Mouse (Mus musculus) gastrocnemius, postnatal 14 days (tissue): ENCODE measurements around the gene Pcid2. TPM values are rescaled to one million over a fixed set of nuclear protein-coding genes. Genes with fewer than 3 reads are reported as not detected.
"Not testable (repeated sequence)": the region's sequence is repeated elsewhere in the genome, so short reads cannot be mapped to it uniquely, and the experiment has no call there.

ENCODE experiments used
- DNase-seq: peaks from one replicate; pipeline ENCODE4 v3.0.0; 2021; ENCODE audit warnings: mixed read lengths
- intact Hi-C: fragments of 180-260 bp; cut with DNase I; formaldehyde crosslinking; loops from one replicate; pipeline ENCODE4 v1.15.1; 2025; ENCODE audit warnings: low total_unique reads
- total RNA-seq, 2 experiments: library from RNA; stranded (reverse); gene quantifications; 2 replicates each; pipeline ENCODE4 v1.2.3; 2021

Gene Pcid2
- total RNA-seq, 2 experiments from 2014 or later = 6.7 to 8.4 TPM

DNA sequence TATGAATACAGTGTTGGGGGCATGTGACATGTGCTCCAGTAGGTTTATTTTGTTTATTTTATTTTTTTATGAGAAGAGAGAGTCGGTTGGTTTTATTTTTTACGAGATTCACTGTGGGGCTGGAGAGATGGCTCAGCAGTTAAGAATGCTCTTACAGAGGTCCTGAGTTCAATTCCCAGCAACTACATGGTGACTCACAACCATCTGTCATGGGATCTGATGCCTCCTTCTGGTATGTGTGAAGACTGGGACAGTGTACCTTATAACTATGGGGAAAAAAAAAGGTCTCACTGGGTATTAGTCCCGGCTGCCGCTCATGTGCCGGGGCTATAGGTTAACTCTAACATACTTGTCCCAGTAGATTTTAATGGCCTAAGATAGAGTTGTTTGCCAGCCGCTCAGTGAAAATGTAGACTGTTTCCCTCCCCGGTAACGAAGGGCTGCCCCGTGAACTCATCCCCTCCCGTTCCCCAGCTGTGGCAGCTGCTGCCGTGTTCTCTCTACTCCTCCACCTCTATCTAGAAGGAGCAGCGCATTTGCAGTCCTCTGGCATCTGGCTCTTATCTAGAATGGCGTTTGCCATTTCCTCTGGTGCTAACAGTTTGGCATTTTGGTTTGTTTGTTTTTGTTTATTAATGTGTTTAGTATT lies 2.9 kb upstream of the Pcid2 start:
- intact Hi-C loops = no loop called here
- DNase-seq = no peak

DNA sequence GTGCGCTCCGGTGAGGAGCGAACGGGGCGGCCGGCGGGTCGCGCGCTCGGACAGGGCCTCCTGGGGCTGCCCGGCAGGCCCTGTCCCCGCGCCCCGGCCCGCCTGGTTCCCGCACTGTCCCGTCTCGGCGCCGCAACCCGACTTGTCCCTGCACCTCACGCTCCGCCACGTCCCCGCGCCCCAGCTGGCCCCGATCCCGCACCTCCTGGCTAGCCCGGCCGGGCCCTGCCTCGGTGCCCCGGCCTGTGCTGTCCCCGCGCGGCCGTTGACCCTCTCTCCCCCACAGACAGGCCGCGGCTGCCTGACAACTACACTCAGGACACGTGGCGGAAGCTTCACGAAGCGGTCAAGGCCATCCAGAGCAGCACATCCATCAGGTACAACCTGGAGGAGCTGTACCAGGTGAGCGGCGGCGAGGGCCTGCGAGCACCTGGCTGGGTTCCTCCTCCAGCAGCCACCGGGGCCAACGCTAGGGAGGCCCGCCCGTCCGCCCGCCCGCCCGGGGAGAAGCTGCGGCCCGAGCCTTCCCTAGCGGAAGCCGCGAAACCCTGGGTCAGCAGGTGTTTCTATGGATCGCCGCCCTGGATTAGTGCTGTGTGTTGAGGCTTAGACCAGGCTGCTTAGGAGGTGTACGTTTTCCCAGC lies 771 bp upstream of the Pcid2 start:
- intact Hi-C loops = no loop called here
- DNase-seq = peak; percentile 61

DNA sequence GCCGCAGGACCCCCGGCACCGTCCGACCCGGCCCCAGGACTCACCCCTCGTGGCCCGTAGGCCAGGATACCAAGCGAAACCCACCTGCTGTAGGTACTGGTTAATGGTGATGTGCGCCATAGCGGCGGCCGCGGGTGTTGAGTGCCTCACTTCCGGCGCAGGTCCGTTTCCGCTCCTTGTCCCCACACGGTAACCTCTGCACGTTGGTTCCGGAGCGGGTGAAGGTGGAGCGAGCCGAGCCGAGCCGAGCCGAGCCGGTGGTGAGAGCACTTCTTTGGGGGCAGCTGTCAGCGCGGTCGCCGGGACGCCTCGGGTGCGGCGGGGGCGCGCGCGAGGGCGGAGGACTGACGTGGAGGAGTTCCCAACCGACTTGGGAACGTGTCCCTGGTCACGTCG lies 570 bp downstream of the Pcid2 start:
- peak; percentile 91 for DNase-seq
- intact Hi-C loops = loop anchor here (5.0 kb wide), 1 partner anchor 122 kb away; no protein-coding TSS in a partner anchor

DNA sequence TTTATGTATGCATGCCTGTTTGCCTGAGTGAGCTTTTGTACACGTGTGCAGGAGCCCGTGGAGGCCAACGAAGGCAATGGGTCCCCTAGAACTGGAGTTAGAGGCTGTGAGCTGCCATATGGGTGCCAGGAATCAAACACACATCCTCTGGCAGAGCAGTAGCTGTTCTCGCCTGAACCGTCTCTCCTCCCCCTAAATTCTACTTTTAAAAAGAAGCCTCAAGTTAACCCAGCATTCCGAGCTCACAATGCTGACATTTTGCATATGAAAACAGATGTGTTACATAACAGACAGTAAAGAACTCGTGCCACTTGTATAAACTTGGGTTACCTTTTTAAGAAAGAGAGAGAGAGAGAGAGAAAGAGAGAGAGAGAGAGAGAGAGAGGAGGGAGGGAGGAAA lies 27.7 kb downstream of the Pcid2 start:
- no peak for DNase-seq
- intact Hi-C loops = no loop called here

DNA sequence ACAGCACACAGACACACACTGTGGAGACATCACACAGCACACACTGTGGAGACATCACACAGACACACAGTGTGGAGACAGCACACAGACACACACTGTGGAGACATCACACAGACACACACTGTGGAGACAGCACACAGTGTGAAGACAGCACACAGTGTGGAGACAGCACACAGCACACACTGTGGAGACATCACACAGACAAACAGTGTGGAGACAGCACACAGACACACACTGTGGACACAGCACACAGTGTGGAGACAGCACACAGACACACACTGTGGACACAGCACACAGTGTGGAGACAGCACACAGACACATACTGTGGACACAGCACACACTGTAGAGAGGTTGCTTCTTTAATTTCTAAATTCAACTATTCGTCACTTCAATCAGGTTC lies 29.7 kb downstream of the Pcid2 start:
- DNase-seq, intact Hi-C loops: not testable (repeated sequence)

DNA sequence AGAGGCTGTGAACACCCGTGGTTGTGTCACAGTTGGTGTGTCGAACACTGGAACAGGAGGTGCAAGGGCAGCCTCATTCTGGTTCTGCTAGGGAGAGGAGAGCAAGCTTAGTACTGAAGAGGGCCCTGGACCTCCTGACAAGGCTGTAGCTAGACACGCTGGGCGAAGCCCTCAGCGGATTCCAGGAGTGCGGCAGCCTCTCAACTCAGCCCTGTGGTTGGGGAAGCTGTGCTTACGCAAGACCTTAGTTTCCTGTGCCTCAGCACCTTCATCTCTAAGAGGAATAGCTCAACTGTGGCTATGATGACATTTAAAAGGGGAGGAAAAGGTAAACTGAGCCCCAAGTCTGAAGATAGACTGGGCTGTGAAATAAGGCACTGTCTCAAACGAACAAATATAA lies 30.2 kb downstream of the Pcid2 start:
- intact Hi-C loops = no loop called here
- no peak for DNase-seq

DNA sequence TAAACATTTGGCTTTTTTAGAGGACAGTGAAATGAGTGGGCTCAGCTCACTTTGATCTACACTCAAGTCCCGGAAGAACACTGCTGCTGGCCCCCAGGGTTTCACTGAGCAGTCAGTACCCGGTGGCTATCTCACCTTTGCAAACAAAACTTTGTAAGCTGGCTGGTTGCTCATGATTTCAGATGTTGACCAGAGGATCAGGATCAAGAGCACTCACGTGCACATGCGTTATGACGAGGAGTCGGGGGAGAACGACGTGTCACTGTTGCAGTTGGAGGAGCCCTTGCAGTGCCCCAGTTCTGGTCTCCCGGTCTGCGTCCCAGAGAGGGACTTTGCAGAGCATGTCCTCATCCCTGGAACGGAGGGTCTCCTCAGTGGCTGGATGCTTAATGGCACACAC lies 32.0 kb downstream of the Pcid2 start:
- DNase-seq = no peak
- intact Hi-C loops = no loop called here

DNA sequence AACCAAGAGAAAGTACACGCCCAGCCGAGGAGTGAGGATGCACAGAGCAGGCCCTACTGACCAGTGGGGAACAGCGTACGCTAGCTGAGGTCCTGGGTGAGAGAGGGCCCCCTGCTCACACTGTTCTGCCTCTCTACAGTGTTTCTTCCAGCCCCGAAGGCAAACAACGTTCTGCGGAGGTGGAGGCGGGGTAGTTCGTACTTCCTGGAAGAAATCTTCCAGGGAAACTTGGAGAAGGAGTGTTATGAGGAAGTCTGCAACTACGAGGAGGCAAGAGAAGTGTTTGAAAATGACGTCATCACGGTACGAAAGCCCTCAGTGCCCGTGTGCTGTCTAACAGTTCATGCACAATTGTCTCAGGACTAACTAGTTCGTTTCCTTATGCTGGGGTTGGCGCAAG lies 42.1 kb downstream of the Pcid2 start:
- DNase-seq = no peak
- intact Hi-C loops = no loop called here

DNA sequence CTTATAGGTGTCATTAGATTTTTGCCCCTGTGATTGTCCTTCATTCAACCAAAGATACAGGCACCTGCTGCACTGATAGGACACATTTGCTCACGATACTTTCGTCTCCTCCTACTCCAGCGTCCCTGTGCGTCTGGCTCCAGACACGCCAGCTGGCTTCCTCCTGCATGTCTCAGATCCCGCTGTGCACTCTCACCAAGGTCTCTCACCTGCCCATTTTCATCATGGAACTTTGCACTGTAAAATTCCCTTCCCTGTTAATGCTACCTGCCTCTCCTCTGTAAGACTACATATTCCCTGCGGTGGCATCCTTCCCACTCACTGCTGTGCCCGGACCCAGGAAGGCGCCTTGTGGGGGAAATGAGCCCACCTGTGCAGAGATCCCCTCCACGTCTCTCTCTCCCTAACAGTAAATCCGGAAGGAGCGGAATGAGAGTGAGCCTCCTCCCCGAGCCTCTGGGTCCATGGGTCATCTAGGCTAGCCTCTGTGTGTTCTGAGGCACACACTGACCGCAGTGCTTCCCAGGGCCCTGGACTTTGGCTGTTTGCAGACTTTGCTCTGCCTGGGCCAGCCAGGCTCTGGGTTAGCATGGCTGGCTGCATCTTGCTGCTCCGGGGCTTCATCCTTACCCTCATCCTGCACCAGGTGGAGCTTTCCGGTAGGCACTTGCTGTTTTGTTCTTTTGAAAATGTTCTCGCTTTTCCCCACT lies 44.7 kb downstream of the Pcid2 start, which contains the start of gene Proz:
Proz (plus strand) TSS at position 474 of the 710 bp plus-strand sequence.
- intact Hi-C loops = no loop called here
- DNase-seq = no peak

DNA sequence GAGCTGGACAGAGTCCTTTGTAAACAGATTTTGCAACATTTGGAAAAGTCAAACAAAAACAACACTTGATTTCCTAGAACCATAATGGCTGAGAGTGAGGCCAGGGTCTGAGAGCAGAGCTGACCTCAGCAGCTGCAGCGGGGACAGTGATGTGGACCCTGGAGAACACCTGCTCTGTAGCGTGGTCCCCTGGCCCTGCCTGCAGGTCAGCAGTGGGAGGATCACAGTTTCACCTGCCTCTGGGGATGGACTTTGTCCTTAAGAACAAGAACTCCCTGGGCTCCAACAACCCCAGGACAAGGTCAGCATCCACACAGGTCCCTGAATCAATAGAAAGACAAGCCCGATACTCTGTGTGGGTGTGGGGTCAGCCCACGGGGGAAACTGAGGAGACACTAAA lies 47.9 kb downstream of the Pcid2 start:
- DNase-seq = no peak
- intact Hi-C loops = no loop called here

DNA sequence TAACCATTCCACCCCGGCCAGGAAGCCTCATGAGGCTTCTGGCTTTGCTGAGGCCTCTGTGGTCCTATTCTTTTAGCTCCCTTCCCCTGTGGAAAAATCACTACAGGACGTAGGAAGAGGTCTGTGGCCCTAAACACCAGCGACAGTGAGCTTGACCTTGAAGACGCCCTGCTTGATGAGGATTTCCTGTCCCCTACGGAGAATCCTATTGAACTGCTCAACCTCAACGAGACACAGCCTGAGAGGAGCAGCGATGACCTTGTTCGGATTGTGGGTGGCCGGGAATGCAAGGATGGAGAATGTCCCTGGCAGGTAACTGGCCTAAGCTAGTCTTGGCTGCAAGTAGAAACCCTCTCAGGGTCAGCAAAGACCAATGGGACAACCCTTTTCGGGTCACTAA lies 54.7 kb downstream of the Pcid2 start:
- intact Hi-C loops = no loop called here
- no peak for DNase-seq

DNA sequence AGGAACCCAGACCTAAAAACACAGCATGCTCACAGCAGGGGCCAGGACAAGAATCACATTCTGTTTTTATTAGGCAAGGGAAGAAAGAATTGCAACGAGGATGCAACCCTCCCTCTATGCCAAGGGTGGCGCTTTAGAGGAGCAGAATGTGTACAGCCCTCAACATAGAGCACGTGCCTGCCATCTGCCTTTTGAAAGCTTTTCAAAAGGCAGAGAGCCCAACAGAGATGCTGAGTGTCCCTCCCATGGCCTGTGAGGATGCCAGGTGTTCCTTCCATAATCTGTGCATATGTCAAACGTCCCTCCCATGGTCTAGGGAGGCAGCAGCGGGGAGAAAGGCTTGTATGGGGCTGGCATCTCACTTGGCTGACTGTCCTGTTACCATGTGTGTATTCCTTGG lies 57.6 kb downstream of the Pcid2 start:
- DNase-seq = no peak
- intact Hi-C loops = no loop called here

DNA sequence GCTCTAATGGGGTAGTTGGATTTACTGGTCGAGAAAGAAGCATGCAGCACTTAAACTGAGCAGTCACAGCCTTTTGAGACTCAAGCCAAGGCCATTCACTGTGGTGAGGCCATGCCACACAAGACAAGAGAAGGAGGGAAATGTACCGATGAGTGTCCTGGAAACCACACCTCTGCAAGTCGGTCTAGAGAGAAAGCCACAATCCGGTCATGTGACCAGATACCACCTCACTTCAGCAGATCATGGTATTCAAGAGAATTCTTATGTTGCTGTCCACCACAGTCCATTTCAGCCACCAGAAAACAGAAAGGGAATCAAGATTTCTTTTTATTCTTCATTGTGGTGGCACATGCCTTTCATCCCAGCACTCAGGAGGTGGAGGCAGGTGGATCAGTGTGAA lies 63.8 kb downstream of the Pcid2 start:
- intact Hi-C loops = no loop called here

DNA sequence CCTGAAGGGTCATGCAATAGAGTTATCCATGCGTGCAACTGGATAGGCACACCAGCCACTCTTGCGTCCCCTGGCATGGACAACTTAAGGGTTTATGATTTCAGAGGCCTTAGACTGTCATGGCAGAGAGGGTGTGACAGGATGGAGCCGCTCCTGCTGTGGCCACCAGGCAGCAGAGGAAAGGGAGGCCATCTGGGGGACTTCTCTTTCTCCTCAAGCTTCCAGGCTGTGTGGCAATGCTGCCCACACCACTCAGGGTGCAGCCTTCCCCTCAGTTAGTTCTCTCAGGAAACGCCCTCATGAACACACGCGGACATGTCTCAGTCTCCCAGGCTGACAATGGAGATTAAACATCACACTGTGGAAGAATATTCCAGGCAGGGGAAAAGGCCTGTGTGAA lies 66.2 kb downstream of the Pcid2 start:
- intact Hi-C loops = no loop called here
- DNase-seq = no peak

More for the DNA sequence above, 63.8 kb downstream of the Pcid2 start:
- DNase-seq = no peak

DNA sequence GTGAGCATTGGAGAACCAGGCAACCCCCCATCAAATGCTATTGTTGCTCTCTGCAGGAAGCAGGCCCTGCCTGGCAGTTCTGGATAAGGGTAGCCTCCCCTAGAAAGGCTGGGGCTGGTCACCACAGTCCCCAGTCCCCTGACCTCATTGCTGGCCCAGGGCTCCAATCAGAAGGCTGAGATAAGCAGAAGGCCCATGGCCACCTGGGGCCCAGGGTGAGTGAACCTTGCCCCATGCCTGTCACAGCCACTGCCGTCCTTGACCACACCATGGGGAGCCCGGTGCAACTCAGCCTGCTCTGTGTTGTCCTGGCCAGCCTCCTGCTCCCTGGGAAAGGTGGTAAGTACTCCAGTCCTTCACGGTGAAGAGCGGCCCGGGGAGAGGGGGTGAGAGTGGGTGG lies 67.7 kb downstream of the Pcid2 start:
- intact Hi-C loops = no loop called here

DNA sequence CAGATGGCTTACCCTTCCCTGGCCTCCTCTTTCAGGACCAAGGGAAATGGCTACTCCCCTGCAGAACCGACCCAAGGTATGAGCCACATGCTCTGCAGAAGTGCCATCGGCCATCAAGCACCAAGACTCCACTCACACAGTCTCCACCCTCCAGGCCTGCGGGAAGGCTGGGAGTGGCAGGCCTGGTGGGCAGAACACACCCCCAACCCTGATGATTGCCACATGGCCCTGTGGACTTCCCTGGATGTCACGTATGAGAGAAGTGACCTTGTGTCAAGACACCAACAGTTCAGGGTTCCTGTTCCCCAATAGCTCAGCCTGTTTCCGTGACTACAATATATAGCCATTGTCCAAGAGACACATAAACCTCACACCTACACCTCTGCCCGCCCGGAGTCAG lies 68.2 kb downstream of the Pcid2 start, which contains the start of gene F10:
F10 (plus strand) TSS at position 294 of the 400 bp plus-strand sequence.
- DNase-seq = no peak
- intact Hi-C loops = no loop called here

More for the DNA sequence above, 67.7 kb downstream of the Pcid2 start:
- DNase-seq = no peak

DNA sequence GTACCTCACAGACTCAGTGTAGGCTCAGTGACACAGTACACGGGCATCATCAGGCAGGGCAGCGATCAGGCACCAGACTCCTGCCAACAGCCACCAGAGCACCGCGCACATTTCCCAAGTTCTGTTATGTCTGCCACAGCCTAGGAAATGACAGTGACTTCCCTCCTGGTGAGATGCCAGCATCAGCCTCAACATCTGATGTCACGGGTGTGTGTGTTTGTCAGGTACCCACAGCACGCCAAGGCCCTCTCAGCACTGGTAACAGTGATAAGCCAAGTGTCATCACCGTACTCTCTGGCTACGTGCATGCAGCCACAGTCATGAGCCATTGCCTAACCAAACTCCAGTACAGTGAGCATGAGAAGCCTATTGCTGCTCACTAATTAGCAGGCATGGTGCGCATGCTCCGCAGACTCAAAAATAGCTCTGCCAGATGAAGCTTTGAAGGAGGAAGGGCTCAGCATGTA lies 68.9 kb downstream of the Pcid2 start:
- DNase-seq = no peak
- intact Hi-C loops = no loop called here

DNA sequence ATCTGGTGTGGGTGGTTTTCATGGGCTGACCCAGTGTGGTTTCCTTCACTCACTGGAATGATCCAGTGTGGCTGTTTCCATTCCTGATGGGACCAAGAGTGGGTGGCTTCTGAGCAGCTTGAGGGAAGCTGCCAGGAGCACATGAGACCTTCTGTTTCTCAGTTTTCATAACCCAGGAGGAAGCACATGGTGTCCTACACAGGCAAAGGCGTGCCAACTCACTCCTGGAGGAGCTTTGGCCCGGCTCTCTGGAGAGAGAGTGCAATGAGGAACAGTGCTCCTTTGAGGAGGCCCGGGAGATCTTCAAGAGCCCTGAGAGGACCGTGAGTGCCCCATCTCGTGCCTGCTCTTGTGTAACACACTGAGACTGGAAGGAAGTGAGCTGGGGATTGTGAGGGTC lies 76.8 kb downstream of the Pcid2 start:
- intact Hi-C loops = no loop called here
- no peak for DNase-seq

DNA sequence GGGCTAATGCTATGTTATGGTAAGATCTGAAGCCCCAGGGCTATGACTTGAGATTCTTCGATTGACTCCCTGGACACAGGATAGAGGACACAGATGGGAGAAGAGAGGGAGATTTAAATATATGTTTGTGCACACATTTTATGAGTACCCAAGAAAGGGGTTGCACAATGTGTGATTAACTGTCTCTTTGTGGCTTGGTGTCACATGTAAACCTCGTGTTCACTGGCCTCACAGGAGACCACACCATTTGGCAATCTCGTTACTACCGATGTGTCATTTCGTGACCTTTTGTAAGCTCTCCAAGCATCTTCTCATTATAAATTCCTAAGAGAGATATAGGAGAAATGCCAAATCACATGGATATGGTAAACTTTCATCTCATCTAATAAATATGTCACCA lies 77.6 kb downstream of the Pcid2 start:
- intact Hi-C loops = no loop called here
- no peak for DNase-seq
